Mouse (Mus musculus) ovary, adult 2 months (tissue): ENCODE measurements around the gene Prps1. TPM values are rescaled to one million over a fixed set of nuclear protein-coding genes. Genes with fewer than 3 reads are reported as not detected.

Experiments used
- polyA plus RNA-seq: library from polyadenylated mRNA; depleted of rRNA; stranded (reverse); fragments of >200 nt; gene quantifications from 2 replicates; pipeline ENCODE4 v1.2.3, GENCODE M21; 2012; rRNA removed

The Prps1 gene
- polyA plus RNA-seq = 8.6 and 10.7 TPM in 2 replicates

GRCm38 (mm10) chrX:140456279-140456731 lies at the start of gene Prps1:
Gene Prps1 (plus strand): TSS chrX:140456613.

Other genes with a start within 250 kb of the Prps1 start
- gene Frmpd3, start 114.3 kb upstream of the Prps1 start, polyA plus RNA-seq = 0.32 and 0.50 TPM in 2 replicates
- 41.7 and 56.9 TPM in 2 replicates for gene Tsc22d3, start 144.0 kb downstream of the Prps1 start, polyA plus RNA-seq
- gene Mid2, start 208.0 kb downstream of the Prps1 start, polyA plus RNA-seq = 9.9 and 11.6 TPM in 2 replicates